Mouse (Mus musculus) ES-Bruce4 (cell line): ENCODE measurements at regions not wholly inside any gene's neighbourhood (a gene's known extent, or its start where the extent isn't known, plus 50 kb on each side); places are given as distances from the start of the nearest gene placed in this dataset.

Source experiments
- CTCF ChIP-seq: IDR thresholded peaks from one replicate; pipeline ENCODE4 v1.8.1; 2011; ENCODE audit warnings: low read depth, low read length
- EP300 ChIP-seq: IDR thresholded peaks from 2 replicates; pipeline ENCODE4 v1.6.1; 2011; ENCODE audit warnings: low read depth, low read length; ENCODE audit not compliant: insufficient read depth

DNA sequence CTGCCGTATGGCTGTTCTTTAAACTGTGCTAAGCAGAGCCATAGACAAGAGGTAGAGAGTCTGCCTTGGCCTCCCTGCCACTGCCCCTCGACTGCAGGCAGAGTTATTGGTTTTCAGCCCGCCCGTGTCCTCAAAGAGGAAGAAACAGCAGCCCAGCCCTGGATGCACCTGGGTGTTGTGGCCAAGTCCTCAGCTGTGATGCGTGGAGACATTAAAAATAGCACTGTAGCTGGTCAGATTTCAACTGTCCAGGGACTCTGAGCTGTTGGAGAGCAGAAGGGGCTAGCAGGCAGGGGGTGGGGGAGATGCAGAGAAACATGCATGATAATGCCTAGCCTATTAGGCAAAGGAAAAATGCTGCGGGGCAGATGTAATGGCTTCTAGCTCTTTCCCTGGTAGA, 327.1 kb upstream of the Clint1 start:
- TF ChIP-seq EP300 (no peak), CTCF (no peak)
